Mouse (Mus musculus): ENCODE data around the gene Mdga2.

Gene Mdga2

DNA sequence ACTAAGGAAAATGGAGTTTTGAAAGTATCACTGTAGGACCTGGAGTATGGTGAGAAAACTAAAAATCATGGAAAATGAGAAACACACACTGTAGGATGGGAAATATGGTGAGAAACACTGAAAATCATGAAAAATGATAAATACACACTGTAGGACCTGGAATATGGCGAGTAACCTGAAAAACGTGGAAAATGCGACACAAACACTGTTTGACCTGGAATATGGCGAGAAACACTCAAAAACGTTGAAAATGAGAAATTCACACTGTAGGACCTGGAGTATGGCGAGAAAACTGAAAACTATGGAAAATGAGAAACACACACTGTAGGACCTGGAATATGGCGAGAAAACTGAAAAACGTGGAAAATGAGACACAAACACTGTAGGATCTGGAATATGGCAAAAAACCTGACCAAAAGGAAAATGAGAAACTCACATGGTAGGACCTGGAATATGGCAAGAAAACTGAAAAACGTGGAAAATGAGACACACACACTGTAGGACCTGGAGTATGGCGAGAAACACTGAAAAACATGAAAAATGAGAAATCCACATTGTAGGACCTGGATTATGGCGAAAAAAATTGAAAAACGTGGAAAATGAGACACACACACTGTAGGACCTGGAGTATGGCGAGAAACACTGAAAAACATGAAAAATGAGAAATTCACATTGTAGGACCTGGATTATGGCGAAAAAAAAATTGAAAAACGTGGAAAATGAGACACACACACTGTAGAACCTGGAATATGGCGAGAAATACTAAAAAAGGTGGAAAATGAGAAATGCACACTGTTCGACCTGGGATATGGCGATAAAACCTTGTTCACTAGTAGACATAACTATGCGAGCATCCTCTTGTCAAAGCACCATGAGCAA is 163.0 kb downstream of the Mdga2 start:
- DNase-seq (ENCODE audit: low spot score in 2 of 2) = no peak

DNA sequence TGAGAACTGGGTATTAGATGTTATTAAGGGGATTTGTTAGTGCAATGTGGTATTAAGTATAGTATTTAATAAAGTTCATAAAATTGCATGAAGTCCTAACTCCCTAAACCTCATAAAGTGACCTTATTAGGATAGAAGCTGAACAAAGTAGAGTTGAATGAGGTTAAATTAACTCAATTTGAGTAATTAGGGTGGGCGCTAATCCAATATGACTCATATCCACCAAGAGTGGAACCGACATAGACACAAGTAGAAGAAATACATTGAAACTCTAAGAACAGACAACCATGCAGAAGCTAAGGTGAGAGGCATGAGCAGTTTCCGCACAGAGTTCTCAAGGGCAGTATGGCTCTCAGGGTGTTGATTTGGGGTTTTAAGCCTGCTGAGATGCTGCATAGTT is 165.7 kb downstream of the Mdga2 start:
- DNase-seq (ENCODE audit: low spot score in 2 of 2) = no peak

DNA sequence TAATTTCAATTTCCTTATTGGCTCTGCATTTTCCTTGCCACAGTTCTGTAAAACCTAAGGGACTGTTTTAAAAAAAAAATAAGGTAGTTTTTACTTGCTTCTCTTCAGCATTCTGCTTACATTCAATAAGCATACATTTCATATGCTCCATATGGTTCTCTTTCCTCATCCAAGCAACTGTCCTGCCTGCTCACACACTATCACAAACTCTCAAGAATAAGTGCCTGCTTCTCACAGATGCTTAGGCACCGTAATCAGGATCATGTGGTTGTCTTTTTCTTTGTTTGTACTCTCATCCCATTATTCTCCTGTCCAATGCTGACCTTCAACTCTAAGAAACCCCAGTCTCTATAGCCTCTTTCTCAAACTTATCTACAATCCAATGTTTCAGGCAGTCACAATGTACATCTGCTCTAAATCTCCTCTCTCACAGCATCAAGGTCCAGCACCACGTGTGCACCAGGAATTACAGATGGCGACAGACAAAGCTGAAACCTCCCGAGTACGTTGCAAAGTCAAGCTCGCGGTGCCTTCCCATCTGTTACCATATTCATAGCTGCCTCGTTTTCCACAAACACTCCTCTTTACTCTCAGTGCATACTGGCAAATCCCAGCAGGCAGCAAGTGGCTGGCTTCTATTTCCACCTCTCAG is 177.1 kb downstream of the Mdga2 start:
- DNase-seq (ENCODE audit: low spot score in 2 of 2) = peak in 1 of 2 experiments; percentile 46

DNA sequence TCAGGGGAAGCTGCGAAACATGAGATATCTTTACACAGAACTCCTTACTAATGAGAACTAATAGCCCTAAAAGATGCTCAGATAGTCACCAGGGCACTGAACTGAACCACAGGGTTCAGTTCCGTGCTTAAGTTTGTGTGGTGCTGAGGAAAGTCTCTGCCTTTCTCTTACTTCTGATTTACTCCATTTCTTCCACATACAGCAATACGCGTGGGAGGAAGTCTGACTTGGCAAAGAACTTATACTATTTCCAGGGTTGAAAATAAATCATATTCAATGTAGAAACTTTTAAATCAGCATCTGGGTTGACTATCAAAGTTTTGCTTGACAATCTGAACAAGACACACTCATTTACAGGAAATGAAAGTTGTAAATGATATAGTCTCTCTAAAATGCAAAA is 180.5 kb downstream of the Mdga2 start:
- peak in 1 of 2 experiments; percentile 13 for DNase-seq (ENCODE audit: low spot score in 2 of 2)

DNA sequence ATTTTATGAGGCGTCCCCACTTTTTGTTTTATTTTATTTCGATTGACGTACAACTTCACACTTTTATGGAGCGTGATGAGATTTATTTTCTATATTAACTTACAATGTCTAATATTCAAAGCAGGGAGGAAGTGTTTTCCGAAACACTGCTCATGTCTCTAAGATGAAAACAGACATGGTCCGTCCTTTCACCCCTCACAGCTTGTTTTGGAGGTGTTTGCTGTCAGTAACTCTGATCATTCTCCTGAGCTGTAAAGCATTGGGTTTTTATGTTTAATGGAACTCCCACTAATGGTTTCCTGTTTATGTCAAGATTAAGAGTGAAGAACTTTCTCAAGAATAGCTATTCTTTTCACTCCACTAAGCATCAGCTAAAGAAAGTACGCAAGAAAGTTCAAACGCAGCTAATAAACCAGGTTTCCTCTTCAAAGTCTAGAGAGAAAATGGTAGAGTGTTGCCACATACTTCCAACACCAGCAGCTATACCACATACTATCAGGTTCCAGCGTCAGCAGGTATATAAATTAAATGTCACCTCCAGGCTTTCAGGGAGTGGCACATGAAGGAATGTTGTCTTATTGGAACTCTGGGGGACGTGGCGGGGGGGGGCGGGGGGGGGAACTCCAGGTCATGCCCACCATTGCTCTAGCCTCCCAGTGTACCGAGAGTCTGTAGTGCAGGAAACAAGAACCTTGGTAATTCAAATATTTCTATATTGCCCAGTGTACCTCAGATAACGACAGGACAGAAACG is 186.7 kb downstream of the Mdga2 start:
- DNase-seq (ENCODE audit: low spot score in 2 of 2) = no peak

DNA sequence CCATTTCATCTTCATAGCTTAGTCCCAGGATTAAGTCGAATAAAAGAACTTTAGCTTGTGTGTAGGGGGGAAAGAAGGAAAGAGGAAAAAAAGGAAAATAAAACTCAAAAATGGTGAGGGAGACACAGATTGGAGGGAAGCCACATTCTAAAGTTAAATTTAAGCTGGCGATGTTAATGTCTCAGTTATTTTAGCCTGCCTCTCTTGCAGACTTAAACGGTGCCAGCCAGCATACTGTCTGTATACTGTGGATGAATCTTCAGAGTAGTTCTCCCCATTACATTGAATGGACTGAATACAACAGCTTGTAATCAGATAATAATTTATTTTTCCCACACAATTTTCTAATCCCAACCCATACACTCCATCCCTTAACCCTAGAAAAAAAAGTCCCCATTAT is 205.2 kb downstream of the Mdga2 start:
- no peak for DNase-seq (ENCODE audit: low spot score in 2 of 2)

DNA sequence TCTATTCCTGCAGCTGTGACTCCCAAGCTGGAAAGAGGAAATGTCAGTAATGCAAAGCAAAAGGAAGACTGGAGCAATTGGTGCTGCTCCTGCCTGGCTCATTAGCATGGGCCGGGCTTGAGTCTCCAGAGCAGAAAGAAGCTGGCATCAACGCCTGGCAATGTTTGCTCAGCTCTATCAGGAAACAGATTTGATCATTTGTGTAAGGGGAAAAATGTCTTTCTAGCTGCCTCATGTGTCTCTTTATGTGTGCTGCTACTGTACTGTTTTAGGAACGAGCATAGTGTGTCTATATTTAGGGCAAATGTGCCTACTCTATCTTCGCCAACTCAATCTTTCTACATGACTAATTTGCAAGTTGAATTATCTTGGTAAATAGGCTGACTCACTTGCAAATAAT is 211.0 kb downstream of the Mdga2 start:
- peak; percentile 60 to 61 for DNase-seq (ENCODE audit: low spot score in 2 of 2)

DNA sequence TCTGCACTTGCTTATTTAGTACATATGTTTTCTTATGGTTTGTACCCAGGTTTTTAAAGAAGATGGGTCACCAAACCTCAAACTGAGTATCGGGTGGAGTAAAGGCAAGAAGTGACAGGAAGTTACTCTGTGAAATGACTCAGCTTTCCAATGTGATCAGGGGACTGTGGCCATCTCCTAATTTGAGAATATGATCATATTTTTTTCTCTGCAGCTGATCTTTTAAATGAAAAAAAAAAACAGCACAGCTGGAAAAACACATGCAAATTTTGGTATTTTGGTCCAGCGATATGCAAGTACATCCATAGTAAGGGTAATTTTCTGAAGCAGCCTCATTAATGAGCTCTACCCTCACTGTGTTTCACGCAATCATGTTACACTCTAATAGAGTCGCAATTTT is 212.0 kb downstream of the Mdga2 start:
- DNase-seq (ENCODE audit: low spot score in 2 of 2) = no peak

DNA sequence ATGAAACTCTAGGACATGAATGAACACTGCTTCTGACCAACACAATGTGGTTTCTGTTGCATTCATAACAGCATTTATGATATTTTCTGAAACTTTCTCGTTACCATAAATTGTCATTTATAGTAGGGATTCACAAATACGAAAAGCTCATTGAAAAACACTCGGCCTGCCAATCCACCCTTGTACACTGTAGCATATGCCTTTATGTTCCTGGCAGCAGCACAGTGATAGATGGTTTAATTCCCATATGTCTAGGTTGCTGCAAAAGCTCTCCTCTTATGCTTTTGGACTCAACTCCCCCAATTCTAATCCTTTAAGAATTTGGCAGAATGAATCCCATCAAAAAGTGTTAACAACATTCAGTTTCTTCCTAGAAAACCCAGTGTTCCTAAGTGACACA is 213.2 kb downstream of the Mdga2 start:
- DNase-seq (ENCODE audit: low spot score in 2 of 2) = peak in 1 of 2 experiments; percentile 14

DNA sequence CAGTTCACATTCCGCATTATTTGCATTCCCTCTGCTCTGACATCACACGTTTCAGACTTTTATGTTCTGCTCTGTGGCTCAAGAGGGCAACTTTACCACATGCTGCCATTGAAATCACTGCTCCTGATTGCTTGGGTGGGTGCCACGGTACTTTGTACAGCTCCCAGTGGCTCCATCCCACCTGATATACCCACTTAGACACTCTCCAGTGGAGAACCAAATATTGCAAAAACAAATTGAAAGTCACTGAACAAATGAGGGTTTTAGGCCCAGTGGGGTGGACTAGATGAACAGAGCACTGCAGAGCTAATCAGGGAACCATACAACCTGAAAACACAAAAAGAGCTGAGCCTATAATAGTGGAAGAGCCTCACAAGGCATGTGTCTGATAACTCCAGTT is 268.2 kb downstream of the Mdga2 start:
- DNase-seq (ENCODE audit: low spot score in 2 of 2) = no peak

DNA sequence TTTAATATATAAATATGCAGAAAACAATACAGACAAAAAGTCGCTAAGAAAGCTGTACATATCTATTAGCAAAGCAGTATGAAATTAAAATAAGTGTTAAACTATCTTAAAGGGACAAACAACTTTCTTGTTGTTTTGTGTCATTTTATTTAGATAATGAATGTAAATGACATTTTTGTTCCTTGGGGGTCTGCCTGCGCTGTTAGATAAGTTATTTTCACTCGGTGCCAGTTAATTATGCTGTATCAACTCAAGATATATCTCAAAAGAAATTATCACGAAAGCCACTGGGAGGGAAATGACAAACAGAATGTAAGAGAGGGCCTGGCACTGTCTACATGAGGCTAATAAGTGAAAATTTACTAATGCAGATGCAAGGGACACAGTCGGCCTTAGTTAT is 306.6 kb downstream of the Mdga2 start:
- DNase-seq (ENCODE audit: low spot score in 2 of 2) = no peak

DNA sequence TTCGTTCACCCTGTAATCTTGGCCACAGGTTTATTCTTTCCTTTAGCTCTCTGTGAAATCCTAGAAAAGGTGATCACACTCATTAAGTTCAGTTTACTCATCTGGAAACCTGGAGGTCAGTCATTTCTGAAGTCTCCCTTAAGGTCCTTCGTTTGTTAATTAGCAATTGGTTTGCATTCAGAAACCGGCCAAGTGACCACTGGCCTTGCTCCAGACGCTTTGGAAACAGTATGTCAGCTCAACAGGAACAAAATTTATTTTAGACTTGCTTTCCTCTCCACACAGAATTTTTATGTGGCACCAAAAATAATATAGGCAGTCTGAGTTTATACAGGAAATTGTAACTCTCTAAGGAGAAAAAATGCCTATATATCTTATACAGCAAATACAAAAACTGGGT is 323.0 kb downstream of the Mdga2 start:
- DNase-seq (ENCODE audit: low spot score in 2 of 2) = peak in 1 of 2 experiments; percentile 5

DNA sequence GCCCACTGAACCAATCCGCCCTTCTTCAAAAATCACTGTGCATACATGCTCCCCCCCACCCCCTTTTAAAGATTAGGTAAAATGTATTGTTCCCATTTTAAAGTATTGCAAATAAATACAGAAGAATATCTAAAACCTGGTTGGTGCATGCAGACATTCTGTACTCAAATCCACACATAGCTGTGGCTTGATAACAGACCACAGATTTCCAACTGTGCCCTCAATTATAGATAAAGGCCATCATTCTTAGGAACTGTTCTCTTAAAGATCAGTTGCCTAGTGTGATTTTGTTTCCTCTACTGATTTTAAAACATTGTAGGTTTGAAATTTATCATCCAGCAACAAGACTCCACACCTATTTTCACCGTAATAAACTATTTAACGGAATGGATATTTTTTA is 325.6 kb downstream of the Mdga2 start:
- DNase-seq (ENCODE audit: low spot score in 2 of 2) = no peak

DNA sequence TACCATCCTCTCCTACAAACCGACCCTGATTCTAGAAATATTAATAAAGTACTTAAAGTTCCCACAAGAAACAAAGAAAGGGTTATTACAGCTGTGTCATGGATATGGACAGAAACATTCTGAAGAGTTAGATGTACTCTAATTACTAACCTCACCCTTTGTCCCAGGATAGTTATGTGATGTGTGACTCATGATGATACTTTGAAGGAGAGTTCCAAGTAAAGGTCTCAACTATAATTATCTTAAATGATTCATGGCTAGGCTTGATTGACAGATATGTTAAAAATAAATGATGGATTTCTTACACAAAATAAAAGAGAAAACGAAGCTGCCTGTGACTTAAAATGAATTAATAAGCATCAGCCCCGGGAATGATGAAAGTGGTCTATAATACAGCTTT is 332.1 kb downstream of the Mdga2 start:
- DNase-seq (ENCODE audit: low spot score in 2 of 2) = no peak

DNA sequence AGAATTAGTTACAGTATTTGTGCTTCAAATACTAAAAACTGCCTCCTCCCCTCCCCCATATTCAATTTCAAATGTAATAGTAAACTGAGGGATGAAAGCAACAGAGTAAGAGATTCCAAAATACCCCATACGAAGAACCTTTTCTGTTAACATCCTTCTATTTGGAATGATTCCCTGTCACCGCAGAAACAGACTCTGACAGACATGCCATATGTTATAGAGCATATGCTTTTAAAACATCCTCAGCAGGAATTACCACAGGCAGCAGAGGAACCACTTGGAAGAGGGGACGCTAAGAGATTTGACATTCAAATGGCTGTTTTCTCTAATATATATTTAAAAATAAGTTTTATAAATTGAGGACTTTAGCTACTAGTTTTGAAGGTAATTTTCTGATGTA is 333.1 kb downstream of the Mdga2 start:
- DNase-seq (ENCODE audit: low spot score in 2 of 2) = no peak

DNA sequence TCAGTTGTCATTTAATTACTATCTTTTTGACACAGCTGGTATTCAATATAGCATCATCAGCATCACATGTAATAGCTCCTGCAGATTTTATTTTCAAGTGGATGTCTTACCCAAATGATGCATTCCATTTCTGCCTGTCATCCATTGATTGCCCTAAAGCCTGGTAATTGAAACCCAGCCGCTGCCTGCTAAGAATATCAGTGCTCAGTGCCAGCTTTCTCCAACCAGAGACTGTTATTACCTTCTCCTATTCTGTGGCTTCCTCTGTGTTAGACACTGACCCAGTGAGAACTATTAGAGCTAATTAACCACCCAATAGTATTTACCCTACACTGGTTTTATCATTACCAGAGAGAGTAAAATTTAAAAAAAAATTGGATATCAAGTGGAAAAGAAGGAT is 333.7 kb downstream of the Mdga2 start:
- DNase-seq (ENCODE audit: low spot score in 2 of 2) = no peak

DNA sequence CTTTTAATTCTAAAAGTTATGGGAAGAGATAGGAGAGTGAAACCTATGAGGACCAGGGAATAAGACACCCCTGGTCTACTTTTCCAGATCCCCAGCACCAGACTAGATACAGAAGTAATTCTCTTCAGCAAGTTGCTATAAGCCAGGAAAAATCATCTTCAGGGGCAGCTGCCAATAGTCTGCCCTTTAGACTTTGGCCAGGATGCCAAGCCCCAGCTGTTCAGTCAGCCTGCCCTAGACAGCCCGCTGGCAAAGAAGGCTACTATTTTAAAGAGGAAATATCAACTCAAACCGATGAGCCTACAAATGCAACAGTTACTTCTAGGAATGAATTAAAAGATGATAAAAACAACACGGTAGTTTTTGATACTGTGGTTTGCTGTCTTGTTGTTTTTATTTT is 356.1 kb downstream of the Mdga2 start:
- DNase-seq (ENCODE audit: low spot score in 2 of 2) = no peak

DNA sequence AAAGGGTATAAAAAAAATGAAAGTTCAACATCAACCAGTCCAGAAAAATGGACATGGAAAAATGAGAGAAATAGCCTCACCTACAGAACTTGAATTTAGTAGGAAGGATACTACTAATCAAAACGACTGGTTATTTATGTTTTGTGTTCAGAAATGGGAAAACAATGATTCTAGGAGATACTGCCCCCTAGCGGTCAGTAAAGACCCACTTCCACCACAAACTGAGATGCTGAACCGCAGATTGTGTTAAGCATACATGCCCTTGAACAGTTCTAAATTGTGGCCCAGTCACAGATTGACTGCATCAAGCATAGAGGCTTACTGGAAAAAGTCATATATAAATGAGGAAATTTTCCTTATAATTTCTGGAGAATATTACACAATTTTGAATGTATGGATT is 369.2 kb downstream of the Mdga2 start:
- no peak for DNase-seq (ENCODE audit: low spot score in 2 of 2)

DNA sequence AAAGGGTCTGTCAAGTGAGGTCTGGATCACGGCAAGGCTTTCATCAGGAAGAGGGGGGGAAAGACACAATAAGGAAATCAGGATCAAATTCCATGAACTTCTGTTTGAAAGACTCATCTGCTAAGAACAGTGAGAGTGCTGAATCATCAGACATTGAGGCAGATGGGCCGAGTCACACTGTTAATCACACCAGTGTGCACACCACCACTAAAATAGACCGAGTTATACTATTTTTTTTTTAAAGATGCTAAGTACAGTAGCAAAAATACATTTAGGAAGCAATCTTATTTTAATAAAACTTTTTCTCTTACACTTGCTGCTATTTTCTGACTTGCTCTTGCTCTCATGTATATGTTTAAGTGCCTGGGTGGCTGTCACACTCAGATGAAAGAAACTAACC is 382.0 kb downstream of the Mdga2 start:
- peak in 1 of 2 experiments; percentile 3 for DNase-seq (ENCODE audit: low spot score in 2 of 2)

DNA sequence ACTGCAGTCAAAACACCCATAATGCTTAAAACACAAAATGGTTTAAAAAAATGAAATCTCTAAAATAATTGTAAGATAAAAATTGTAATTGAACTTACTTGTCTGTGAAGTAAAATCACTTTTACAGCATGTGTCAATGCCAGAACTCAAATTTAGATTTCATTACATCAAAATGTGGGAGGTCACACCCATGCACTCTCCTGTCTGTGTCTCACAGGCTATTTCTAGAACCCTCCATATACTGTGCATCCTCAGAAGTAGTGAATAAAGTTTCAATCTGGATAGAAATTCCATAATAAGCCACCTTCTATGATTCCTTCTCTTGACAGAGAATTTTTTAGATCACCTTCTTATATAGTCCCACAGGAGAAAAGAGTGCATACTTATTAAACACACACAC is 466.7 kb downstream of the Mdga2 start:
- DNase-seq (ENCODE audit: low spot score in 2 of 2) = no peak

DNA sequence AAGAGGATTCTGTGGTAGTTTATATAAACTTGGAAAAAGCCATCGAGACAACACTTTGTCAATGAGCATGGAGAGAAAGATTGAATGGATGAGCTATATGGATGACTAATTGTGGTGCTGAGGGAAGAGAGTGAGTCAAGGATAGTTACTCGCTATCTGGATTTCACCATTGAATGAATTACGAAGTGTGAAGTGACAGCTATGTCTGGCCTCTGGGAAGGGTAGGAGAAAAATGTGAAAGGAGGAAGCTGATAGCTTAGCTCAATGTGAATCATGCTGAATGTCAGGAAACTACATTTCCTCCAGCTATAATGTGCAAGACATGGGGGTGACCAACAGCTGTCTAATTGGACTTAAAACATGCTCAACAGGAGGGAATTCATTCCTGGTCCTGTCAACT is 487.8 kb downstream of the Mdga2 start:
- DNase-seq (ENCODE audit: low spot score in 2 of 2) = no peak

DNA sequence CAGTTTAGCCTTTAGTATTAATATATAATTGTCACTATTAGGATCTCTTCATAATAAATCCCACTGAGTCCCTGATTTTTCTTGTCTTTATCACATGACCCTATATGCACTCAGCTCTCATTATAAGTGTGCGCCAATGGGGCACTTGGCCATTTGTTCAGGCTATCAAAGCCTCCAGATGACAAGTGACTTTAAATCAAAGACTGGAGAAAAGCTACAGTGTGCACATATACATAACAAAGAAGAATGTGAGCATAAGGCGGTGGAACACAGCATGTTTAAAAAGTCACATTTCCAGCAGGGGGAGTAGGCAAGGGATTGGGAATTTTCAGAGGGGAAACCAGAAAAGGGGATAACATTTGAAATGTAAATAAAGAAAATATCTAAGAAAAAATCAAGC is 497.9 kb downstream of the Mdga2 start:
- no peak for DNase-seq (ENCODE audit: low spot score in 2 of 2)

DNA sequence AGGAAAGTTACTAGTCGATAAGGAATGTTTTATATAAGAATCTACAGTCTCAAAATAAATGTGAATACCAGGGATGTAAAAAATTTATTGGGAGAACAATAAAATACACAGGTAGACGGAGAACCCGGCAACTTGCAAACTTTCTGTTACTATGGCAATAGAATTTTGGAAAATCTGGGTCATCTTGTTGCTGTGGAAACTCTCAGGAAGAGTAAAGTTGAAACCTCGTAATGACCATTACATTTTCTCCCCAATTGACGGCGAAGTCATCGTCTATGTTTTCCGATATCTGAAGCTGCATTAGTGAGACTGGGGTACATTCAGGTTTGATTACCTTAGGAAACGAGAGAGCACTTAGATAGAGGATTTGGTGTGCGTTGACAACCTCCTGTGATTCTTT is 514.0 kb downstream of the Mdga2 start:
- no peak for DNase-seq (ENCODE audit: low spot score in 2 of 2)
